Mouse (Mus musculus) liver, embryonic 13.5 days (tissue): ENCODE measurements at regions not wholly inside any gene's neighbourhood (a gene's known extent, or its start where the extent isn't known, plus 50 kb on each side); places are given as distances from the start of the nearest gene placed in this dataset.

Source experiments
- ATAC-seq: fragments of 200-750 bp; cut with Nextera tagmentation; 2 replicates; pipeline ENCODE4 v1.8.0; 2017; ENCODE audit warnings: low read depth, mild to moderate bottlenecking, moderate number of reproducible peaks, moderate library complexity
- DNase-seq: peaks from one replicate; pipeline ENCODE4 v3.0.0; 2022
- H3K27ac ChIP-seq: fragments of 300-500 bp; sonication (generic); 2 replicates; pipeline ENCODE4 v1.5.1; 2015; ENCODE audit warnings: moderate library complexity, mild to moderate bottlenecking, inconsistent platforms
- H3K27me3 ChIP-seq: fragments of 300-500 bp; sonication (generic); 2 replicates; pipeline ENCODE4 v1.6.1; 2015; ENCODE audit warnings: mild to moderate bottlenecking, inconsistent platforms
- H3K36me3 ChIP-seq: fragments of 300-500 bp; sonication (generic); 2 replicates; pipeline ENCODE4 v1.6.1; 2015; ENCODE audit warnings: mild to moderate bottlenecking, inconsistent platforms
- H3K4me1 ChIP-seq: fragments of 300-500 bp; sonication (generic); replicated peaks from 2 replicates; pipeline ENCODE4 v1.6.1; 2015; ENCODE audit warnings: inconsistent platforms
- H3K4me2 ChIP-seq: fragments of 300-500 bp; sonication (generic); 2 replicates; pipeline ENCODE4 v1.6.1; 2015; ENCODE audit warnings: inconsistent platforms, mild to moderate bottlenecking, moderate library complexity
- H3K4me3 ChIP-seq: fragments of 300-500 bp; sonication (generic); replicated peaks from 2 replicates; pipeline ENCODE4 v1.5.1; 2015; ENCODE audit warnings: mild to moderate bottlenecking, inconsistent platforms
- H3K9ac ChIP-seq: fragments of 300-500 bp; sonication (generic); 2 replicates; pipeline ENCODE4 v1.6.1; 2015; ENCODE audit warnings: mild to moderate bottlenecking, inconsistent platforms
- H3K9me3 ChIP-seq: fragments of 300-500 bp; sonication (generic); replicated peaks from 2 replicates; pipeline ENCODE4 v1.6.1; 2016; ENCODE audit warnings: inconsistent platforms
- WGBS: fragments of 180-500 bp; shearing (Covaris S2); methylation state at CpG from one replicate; pipeline ENCODE4 v1.1.7; 2015; ENCODE audit not compliant: insufficient replicate concordance; 5-methylcytosine and 5-hydroxymethylcytosine counted together

GRCm38 (mm10) chrX:11825948-11826347 is 334.2 kb downstream of the Bcor start:
- Histone ChIP-seq H3K9ac (no peak overlapping the region), H3K36me3 (no peaks in the 10 kb centered on the region), H3K4me2 (no peak overlapping the region), H3K4me1 (no peaks in the 10 kb centered on the region), H3K27me3 (no peaks in the 10 kb centered on the region), H3K9me3 (no peaks in the 10 kb centered on the region), H3K4me3 (no peak overlapping the region), H3K27ac (no peak overlapping the region)
- DNase-seq, result no peak
- WGBS, result 36% methylated on average over 1 of the region's 1 CpGs
- ATAC-seq, result no peak

DNA sequence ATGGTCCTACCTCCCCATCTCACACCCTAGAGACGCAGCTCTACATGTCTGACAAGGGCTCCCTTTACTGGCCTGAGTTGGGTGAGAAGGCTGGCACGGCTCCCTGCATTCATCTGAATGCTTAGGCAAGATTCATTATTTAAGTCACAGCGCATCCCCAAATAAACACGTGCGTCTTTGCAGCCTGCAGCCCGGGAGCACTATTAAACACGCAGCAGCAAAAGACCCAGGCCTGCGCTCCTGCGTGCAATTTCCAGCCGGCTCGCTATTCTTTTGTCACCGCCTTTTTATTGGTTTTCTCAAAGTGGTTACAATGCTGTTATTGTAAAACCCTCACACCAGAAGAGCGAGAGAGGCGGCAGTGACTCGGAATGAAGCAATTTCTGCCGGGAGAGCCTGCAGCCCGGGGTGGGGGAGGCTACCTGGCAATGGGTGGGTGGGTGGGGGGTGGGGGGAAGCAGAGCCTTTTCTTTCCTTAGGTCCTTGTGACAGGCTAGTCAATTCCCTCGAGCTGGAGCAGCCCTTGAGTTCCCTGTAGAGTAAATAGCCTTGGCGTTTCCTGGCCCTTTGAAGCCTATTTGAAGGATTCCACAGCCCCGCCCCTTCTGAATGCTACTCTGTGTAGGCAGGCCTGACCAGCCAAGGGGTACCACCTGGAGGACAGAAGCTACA is 333.3 kb downstream of the Bcor start:
- Histone ChIP-seq H3K4me3 (no peak overlapping the region), H3K4me1 (no peaks in the 10 kb centered on the region), H3K9ac (no peak overlapping the region), H3K27ac (no peak overlapping the region), H3K27me3 (no peaks in the 10 kb centered on the region), H3K9me3 (no peaks in the 10 kb centered on the region), H3K36me3 (no peaks in the 10 kb centered on the region), H3K4me2 (no peak overlapping the region)
- DNase-seq (no peak), ATAC-seq (no peak)
- 42% methylated on average over 20 of the region's 20 CpGs for WGBS

GRCm38 (mm10) chrX:11829411-11830002 is 330.6 kb downstream of the Bcor start:
- DNase-seq (no peak), ATAC-seq (no peak)
- 62% methylated on average over 12 of the region's 12 CpGs for WGBS

GRCm38 (mm10) chrX:11837566-11837965 is 322.6 kb downstream of the Bcor start:
- DNase-seq (no peak), ATAC-seq (no peak)
- Histone ChIP-seq H3K9me3 (no peaks in the 10 kb centered on the region), H3K36me3 (no peaks in the 10 kb centered on the region), H3K4me3 (no peak overlapping the region), H3K4me2 (no peak overlapping the region), H3K9ac (no peak overlapping the region), H3K27ac (no peak overlapping the region), H3K27me3 (no peaks in the 10 kb centered on the region), H3K4me1 (0 out of 2 replicates have a peak, but pooled peaks cover 3% of the 10 kb centered on the region)
- WGBS, result 58% methylated on average over 5 of the region's 5 CpGs

More at GRCm38 (mm10) chrX:11829411-11830002, 330.6 kb downstream of the Bcor start:
- no peak overlapping the region for H3K9ac ChIP-seq
- no peaks in the 10 kb centered on the region for H3K4me1 ChIP-seq
- no peak overlapping the region for H3K27ac ChIP-seq
- no peak overlapping the region for H3K4me2 ChIP-seq
- H3K36me3 ChIP-seq, result no peaks in the 10 kb centered on the region
- no peaks in the 10 kb centered on the region for H3K27me3 ChIP-seq
- no peak overlapping the region for H3K4me3 ChIP-seq
- no peaks in the 10 kb centered on the region for H3K9me3 ChIP-seq

GRCm38 (mm10) chrX:11839665-11840245 is 320.4 kb downstream of the Bcor start:
- Histone ChIP-seq H3K4me3 (no peak overlapping the region), H3K36me3 (no peaks in the 10 kb centered on the region), H3K9ac (no peak overlapping the region), H3K9me3 (no peaks in the 10 kb centered on the region), H3K27ac (no peak overlapping the region), H3K27me3 (no peaks in the 10 kb centered on the region), H3K4me2 (no peak overlapping the region), H3K4me1 (0 out of 2 replicates have a peak, but pooled peaks cover 3% of the 10 kb centered on the region)
- WGBS, result 31% methylated on average over 12 of the region's 12 CpGs
- ATAC-seq, result no peak
- no peak for DNase-seq

DNA sequence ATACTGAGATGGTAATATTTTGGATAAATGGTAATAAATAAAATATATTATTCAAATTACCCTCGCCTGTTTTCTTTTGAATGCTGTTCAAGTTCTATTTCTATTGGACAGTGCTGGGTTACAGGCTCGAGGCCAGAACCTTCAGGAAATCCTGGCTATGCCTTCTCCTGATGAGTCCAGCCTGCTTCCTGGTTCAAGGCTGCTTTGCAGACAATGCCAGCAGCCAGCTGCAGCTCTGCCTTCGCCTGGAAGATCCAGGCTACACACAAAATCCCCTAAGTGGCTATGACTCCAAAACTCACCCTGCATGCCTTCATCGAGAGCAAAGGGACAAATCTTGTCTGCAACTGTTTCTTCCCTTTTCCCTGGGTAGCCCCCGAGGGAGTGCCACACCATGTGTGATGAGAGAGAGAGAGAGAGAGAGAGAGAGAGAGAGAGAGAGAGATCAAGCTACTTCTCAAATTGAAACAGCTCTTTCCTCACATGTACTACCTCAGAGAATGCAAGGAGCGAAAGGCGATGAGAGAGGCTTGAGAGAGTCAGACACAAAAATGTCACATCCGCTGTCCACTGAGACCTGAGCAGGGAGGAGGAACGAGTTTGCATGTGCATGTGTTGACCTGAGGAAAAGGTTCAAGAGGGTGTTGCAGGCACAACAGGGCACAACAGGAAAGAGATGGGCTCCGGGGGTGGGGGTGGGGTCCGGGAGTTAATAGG is 319.7 kb downstream of the Bcor start:
- H3K27me3 ChIP-seq, result no peaks in the 10 kb centered on the region
- H3K4me3 ChIP-seq, result no peak overlapping the region
- no peaks in the 10 kb centered on the region for H3K36me3 ChIP-seq
- H3K27ac ChIP-seq, result no peak overlapping the region
- ATAC-seq (no peak), DNase-seq (no peak)
- H3K9ac ChIP-seq, result no peak overlapping the region
- H3K4me2 ChIP-seq, result no peak overlapping the region
- H3K4me1 ChIP-seq, result 0 out of 2 replicates have a peak, but pooled peaks cover 3% of the 10 kb centered on the region
- 44% methylated on average over 11 of the region's 11 CpGs for WGBS
- H3K9me3 ChIP-seq, result no peaks in the 10 kb centered on the region

DNA sequence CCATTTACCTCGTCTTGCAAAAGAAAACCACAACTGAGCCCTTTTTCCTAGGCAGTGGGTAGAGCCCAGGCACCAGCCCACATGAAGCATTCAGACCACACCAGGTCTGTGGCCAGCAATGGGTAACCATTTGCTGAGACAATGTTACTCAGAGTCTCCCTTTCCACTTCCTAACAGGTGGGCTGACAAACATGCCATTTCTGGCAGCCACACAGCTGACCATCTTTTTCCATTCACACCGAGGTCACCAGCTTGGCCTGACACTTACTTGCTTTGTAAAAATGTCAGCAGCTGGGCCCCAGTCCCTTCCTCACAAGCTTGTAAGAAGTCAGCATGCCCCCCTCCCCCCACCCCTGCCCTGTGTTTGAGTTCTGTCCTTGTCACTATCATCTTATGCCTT is 314.6 kb downstream of the Bcor start:
- no peak overlapping the region for H3K27ac ChIP-seq
- no peak overlapping the region for H3K4me3 ChIP-seq
- ATAC-seq (no peak), DNase-seq (no peak)
- WGBS, result 37% methylated on average over 2 of the region's 2 CpGs
- H3K4me1 ChIP-seq, result no peaks in the 10 kb centered on the region
- H3K27me3 ChIP-seq, result no peaks in the 10 kb centered on the region
- H3K36me3 ChIP-seq, result no peaks in the 10 kb centered on the region
- H3K4me2 ChIP-seq, result no peak overlapping the region
- H3K9ac ChIP-seq, result no peak overlapping the region
- no peaks in the 10 kb centered on the region for H3K9me3 ChIP-seq

DNA sequence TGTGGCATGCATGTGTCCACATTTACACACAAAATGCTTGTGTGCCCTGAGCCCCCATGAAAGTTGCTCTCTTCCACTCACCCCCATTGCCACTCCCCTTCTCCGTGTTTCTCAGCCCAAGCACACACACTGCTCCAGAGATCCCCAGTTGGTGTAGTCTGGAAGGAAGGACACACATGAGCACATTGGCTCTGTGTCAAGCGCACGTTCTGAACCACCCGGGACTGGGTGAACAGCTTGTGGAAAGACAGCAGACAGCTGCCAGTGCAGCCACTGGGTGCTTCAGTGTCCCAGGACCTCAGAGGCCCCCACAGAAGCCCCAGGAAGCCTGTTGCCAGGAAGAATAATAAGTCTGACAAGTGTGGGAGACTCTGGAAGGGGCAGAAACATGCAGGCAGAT is 304.2 kb downstream of the Bcor start:
- no peak overlapping the region for H3K4me3 ChIP-seq
- no peaks in the 10 kb centered on the region for H3K9me3 ChIP-seq
- DNase-seq, result no peak
- whole genome bisulfite sequencing, result 71% methylated on average over 4 of the region's 4 CpGs
- H3K27me3 ChIP-seq, result peaks cover 4% of the 10 kb centered on the region; the same call in 1 of the 2 replicates
- no peaks in the 10 kb centered on the region for H3K4me1 ChIP-seq
- no peak overlapping the region for H3K4me2 ChIP-seq
- no peaks in the 10 kb centered on the region for H3K36me3 ChIP-seq
- no peak for ATAC-seq
- no peak overlapping the region for H3K9ac ChIP-seq
- H3K27ac ChIP-seq, result no peak overlapping the region

DNA sequence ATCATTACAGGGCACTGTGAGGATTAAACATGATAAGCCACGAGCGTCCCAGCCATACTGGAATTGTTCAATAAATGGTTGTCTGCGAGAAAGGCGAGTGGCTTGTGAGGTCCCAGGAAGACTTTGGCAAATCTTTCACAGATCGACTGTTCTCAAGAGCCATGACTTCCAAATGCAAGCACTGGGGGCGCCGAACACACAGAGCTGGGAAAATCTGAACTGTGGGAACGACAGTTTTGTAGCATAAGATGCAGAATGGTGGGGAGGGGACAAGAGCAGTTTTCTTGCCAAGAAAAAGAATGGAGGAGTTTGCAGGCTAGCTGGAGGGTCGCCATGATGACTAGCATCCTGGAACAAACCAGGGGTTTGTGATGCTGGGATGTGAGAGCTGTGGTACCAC is 300.8 kb downstream of the Bcor start:
- Histone ChIP-seq H3K27me3 (peaks cover 6% of the 10 kb centered on the region; the same call in 1 of the 2 replicates), H3K4me2 (no peak overlapping the region), H3K9me3 (no peaks in the 10 kb centered on the region), H3K27ac (no peak overlapping the region), H3K9ac (no peak overlapping the region), H3K4me3 (no peak overlapping the region), H3K4me1 (no peaks in the 10 kb centered on the region), H3K36me3 (no peaks in the 10 kb centered on the region)
- 50% methylated on average over 9 of the region's 9 CpGs for WGBS
- ATAC-seq, result no peak
- DNase-seq, result no peak

DNA sequence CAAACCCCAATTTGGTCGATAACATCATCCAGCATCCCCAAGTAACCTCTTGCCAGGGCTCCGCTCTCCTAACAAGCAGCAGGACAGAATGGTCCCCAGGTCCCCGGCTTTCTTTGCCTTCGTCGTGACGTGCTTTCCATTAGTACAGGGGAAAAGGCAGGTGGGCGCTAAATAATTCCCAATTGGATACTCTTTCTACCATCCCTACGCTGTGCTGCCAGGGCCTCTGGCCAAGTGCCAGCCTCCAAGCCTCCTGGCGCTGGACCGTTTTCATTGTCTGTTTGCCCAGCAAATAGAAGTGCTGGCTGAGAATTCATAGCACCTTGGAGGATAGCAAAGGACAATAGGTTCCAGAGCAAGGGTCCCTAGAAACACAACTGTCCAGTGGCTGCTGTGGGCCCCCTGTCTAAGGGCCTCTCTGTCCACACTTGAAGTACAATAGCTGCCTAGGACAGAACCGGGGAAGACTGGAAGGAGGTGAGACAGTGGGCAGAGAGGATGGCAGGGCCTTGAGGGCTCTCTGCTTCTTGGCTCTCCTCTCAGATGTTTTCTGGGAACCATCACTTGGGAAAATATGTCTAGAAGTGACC is 298.9 kb downstream of the Bcor start:
- Histone ChIP-seq H3K9ac (no peak overlapping the region), H3K27me3 (peaks cover 12% of the 10 kb centered on the region; the same call in 1 of the 2 replicates), H3K36me3 (no peaks in the 10 kb centered on the region), H3K4me1 (no peaks in the 10 kb centered on the region), H3K9me3 (no peaks in the 10 kb centered on the region), H3K27ac (no peak overlapping the region), H3K4me2 (no peak overlapping the region), H3K4me3 (no peak overlapping the region)
- ATAC-seq, result no peak
- no peak for DNase-seq
- WGBS, result 65% methylated on average over 11 of the region's 11 CpGs

DNA sequence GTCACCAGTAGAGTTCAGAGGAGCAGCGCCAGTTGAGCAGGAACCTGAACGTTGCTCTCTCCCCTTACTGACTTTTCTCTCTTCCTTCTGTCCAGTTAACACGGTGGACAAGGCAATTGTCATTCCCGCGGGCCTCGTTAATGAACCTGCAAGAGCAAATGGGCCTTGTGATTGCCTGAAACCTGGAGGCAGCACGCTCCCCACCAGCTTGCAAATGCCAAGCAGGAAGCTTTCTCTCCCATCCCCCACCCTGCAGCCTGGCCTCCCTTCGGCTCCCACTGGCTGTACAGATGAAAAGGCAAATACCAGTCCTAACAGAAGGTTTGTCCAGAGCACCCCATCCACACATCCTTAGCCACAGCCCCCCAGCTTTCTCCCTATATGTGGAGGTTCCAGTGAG is 298.3 kb downstream of the Bcor start:
- Histone ChIP-seq H3K4me3 (no peak overlapping the region), H3K27ac (no peak overlapping the region), H3K4me1 (no peaks in the 10 kb centered on the region), H3K27me3 (peaks cover 12% of the 10 kb centered on the region; the same call in 1 of the 2 replicates), H3K9ac (no peak overlapping the region), H3K4me2 (no peak overlapping the region), H3K9me3 (no peaks in the 10 kb centered on the region), H3K36me3 (no peaks in the 10 kb centered on the region)
- DNase-seq (no peak), ATAC-seq (no peak)
- 26% methylated on average over 8 of the region's 8 CpGs for WGBS
